Mouse (Mus musculus): Measurements from ENCODE around the gene Rtn1. TPM values are rescaled to one million over a fixed set of nuclear protein-coding genes. Genes with fewer than 3 reads are reported as not detected.

Rtn1 gene
- total and polyA plus RNA-seq, 2 experiments from 2014 or later: 1,894 to 3,445 TPM

DNA sequence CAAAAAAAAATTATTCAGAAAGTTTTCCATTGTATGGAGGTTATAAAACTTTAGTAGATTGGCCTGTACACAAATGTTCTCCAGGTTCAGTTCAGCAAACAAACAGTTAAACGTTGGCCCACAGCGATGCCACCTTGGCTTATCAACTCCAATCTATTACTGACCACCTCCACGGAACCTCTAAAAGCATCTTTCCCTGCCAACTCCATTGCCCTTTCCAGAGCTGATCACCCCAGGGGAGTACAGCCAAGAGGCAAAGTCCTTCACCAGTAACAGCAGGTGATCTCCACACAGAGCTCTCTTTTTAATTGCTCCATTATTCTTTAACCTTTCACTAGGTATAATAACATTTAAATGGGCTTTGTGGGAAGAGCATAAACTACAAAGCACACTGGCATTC is 120.6 kb downstream of the Rtn1 start:
- Histone ChIP-seq H3K4me1 (ENCODE audit: insufficient read depth, low read length) (peaks cover 12% of the 10 kb centered on the region; the same call in 1 of the 2 replicates), H3K4me3 (ENCODE audit: low read length) (no peak overlapping the region), H3K9ac (replicated peaks; ENCODE audit: low read length) (no peak overlapping the region), H3K27me3 (ENCODE audit: insufficient read depth, low read length) (no peaks in the 10 kb centered on the region), H3K9me3 (ENCODE audit: low read length) (no peaks in the 10 kb centered on the region), H3K36me3 (ENCODE audit: insufficient read depth, low read length) (no peaks in the 10 kb centered on the region), H3K27ac (no peak overlapping the region), H3K4me2 (ENCODE audit: low read depth, low read length) (no peak overlapping the region)
- DNase-seq (ENCODE audit: low spot score) (no peak), ATAC-seq (no peak)
- no peak for TF ChIP-seq CTCF (IDR thresholded peaks at IDR 0.05; ENCODE audit: low read depth)
- WGBS: 56% methylated on average over 3 of the region's 3 CpGs

GRCm38 (mm10) chr12:72287332-72288004 is 121.4 kb downstream of the Rtn1 start:
- H3K36me3 ChIP-seq (ENCODE audit: insufficient read depth, low read length): no peaks in the 10 kb centered on the region

GRCm38 (mm10) chr12:72285366-72286345 is 123.2 kb downstream of the Rtn1 start:
- no peaks in the 10 kb centered on the region for H3K9me3 ChIP-seq (ENCODE audit: low read length)
- peak; percentile 75 for TF ChIP-seq CTCF (IDR thresholded peaks at IDR 0.05; ENCODE audit: low read depth)
- H3K27me3 ChIP-seq (ENCODE audit: insufficient read depth, low read length): no peaks in the 10 kb centered on the region
- H3K36me3 ChIP-seq (ENCODE audit: insufficient read depth, low read length): no peaks in the 10 kb centered on the region
- 28% methylated on average over 25 of the region's 25 CpGs for WGBS
- H3K4me1 ChIP-seq (ENCODE audit: insufficient read depth, low read length): peaks cover 12% of the 10 kb centered on the region; the same call in 1 of the 2 replicates
- peak overlapping the region; percentile 4; the same call in 1 of the 2 replicates for H3K9ac ChIP-seq (replicated peaks; ENCODE audit: low read length)
- DNase-seq (ENCODE audit: low spot score) (peak; percentile 88), ATAC-seq (peak; percentile 93)
- peak overlapping the region; percentile 59; the same call in 1 of the 2 replicates for H3K27ac ChIP-seq
- H3K4me2 ChIP-seq (ENCODE audit: low read depth, low read length): peak overlapping the region; percentile 48
- H3K4me3 ChIP-seq (ENCODE audit: low read length): peak overlapping the region; percentile 9; the same call in 1 of the 2 replicates

More at GRCm38 (mm10) chr12:72287332-72288004, 121.4 kb downstream of the Rtn1 start:
- WGBS: 82% methylated on average over 4 of the region's 4 CpGs
- no peak for TF ChIP-seq CTCF (IDR thresholded peaks at IDR 0.05; ENCODE audit: low read depth)
- Histone ChIP-seq H3K9ac (replicated peaks; ENCODE audit: low read length) (no peak overlapping the region), H3K27ac (no peak overlapping the region), H3K9me3 (ENCODE audit: low read length) (no peaks in the 10 kb centered on the region), H3K4me3 (ENCODE audit: low read length) (no peak overlapping the region), H3K4me2 (ENCODE audit: low read depth, low read length) (no peak overlapping the region), H3K27me3 (ENCODE audit: insufficient read depth, low read length) (no peaks in the 10 kb centered on the region), H3K4me1 (ENCODE audit: insufficient read depth, low read length) (peaks cover 12% of the 10 kb centered on the region; the same call in 1 of the 2 replicates)
- DNase-seq (ENCODE audit: low spot score) (no peak), ATAC-seq (no peak)

DNA sequence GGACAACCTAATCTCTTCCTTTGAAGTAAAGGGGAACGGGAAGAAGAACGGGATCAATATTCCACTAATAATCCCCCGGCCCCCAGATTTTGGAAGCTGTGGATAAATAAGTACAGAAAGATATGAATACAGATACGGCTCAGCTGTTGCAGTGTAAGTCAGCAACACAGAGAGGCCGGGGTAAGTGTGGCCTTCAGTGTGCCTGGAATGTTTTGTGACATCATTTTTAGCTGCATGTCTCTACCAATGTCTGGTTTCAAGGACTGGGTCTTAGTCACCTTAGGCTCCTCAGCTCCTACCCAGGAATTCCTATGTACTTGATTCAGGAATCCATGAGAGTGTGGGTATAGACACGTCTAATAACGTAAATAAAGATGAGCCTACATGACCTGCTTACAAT is 124.3 kb downstream of the Rtn1 start:
- no peak overlapping the region for H3K27ac ChIP-seq
- ATAC-seq (no peak), DNase-seq (ENCODE audit: low spot score) (no peak)
- no peaks in the 10 kb centered on the region for H3K9me3 ChIP-seq (ENCODE audit: low read length)
- H3K27me3 ChIP-seq (ENCODE audit: insufficient read depth, low read length): no peaks in the 10 kb centered on the region
- no peak for TF ChIP-seq CTCF (IDR thresholded peaks at IDR 0.05; ENCODE audit: low read depth)
- H3K9ac ChIP-seq (replicated peaks; ENCODE audit: low read length): no peak overlapping the region
- 92% methylated on average over 7 of the region's 7 CpGs for WGBS
- peaks cover 12% of the 10 kb centered on the region; the same call in 1 of the 2 replicates for H3K4me1 ChIP-seq (ENCODE audit: insufficient read depth, low read length)
- no peaks in the 10 kb centered on the region for H3K36me3 ChIP-seq (ENCODE audit: insufficient read depth, low read length)
- H3K4me2 ChIP-seq (ENCODE audit: low read depth, low read length): no peak overlapping the region
- no peak overlapping the region for H3K4me3 ChIP-seq (ENCODE audit: low read length)

- no peak overlapping the region for H3K4me2 ChIP-seq (ENCODE audit: low read depth, low read length)
- H3K9me3 ChIP-seq (ENCODE audit: low read length): no peaks in the 10 kb centered on the region
- ATAC-seq (no peak), DNase-seq (ENCODE audit: low spot score) (no peak)
- TF ChIP-seq CTCF (IDR thresholded peaks at IDR 0.05; ENCODE audit: low read depth): no peak
- H3K4me1 ChIP-seq (ENCODE audit: insufficient read depth, low read length): no peaks in the 10 kb centered on the region
- 42% methylated on average over 5 of the region's 5 CpGs for WGBS
- H3K27ac ChIP-seq: no peak overlapping the region
- H3K4me3 ChIP-seq (ENCODE audit: low read length): no peak overlapping the region
- no peaks in the 10 kb centered on the region for H3K36me3 ChIP-seq (ENCODE audit: insufficient read depth, low read length)
- no peaks in the 10 kb centered on the region for H3K27me3 ChIP-seq (ENCODE audit: insufficient read depth, low read length)
- H3K9ac ChIP-seq (replicated peaks; ENCODE audit: low read length): no peak overlapping the region
These were observed 129.6 kb downstream of the Rtn1 start for GRCm38 (mm10) chr12:72279129-72279875.
